Mouse (Mus musculus) heart, embryonic 16.5 days (tissue): ENCODE measurements around the gene Zfp385b. TPM values are rescaled to one million over a fixed set of nuclear protein-coding genes. Genes with fewer than 3 reads are reported as not detected.

Experiments
- ATAC-seq: fragments of 200-750 bp; cut with Nextera tagmentation; replicated peaks from 2 replicates; pipeline ENCODE4 v1.8.0; 2017; ENCODE audit warnings: moderate number of reproducible peaks; ENCODE audit not compliant: insufficient read depth, low FRiP score; ENCODE audit errors: extremely low read depth
- H3K27ac ChIP-seq: fragments of 300-500 bp; sonication (generic); 2 replicates; pipeline ENCODE4 v1.5.1; 2014; ENCODE audit warnings: mild to moderate bottlenecking, low read length, control low read depth, moderate library complexity
- H3K27me3 ChIP-seq: fragments of 300-500 bp; sonication (generic); 2 replicates; pipeline ENCODE4 v1.6.1; 2014; ENCODE audit warnings: low read length, mixed read lengths; ENCODE audit not compliant: control insufficient read depth, insufficient read depth
- H3K36me3 ChIP-seq: fragments of 300-500 bp; sonication (generic); 2 replicates; pipeline ENCODE4 v1.6.1; 2014; ENCODE audit not compliant: control insufficient read depth, insufficient read depth
- H3K4me1 ChIP-seq: fragments of 300-500 bp; sonication (generic); 2 replicates; pipeline ENCODE4 v1.6.1; 2014; ENCODE audit warnings: low read length, mixed read lengths; ENCODE audit not compliant: control insufficient read depth, insufficient read depth
- H3K4me2 ChIP-seq: fragments of 300-500 bp; sonication (generic); 2 replicates; pipeline ENCODE4 v1.6.1; 2014; ENCODE audit warnings: low read depth, mild to moderate bottlenecking, control low read depth, low read length
- H3K4me3 ChIP-seq: fragments of 300-500 bp; sonication (generic); 2 replicates; pipeline ENCODE4 v1.5.1; 2014; ENCODE audit warnings: mild to moderate bottlenecking, control low read depth, low read length
- H3K9ac ChIP-seq: fragments of 300-500 bp; sonication (generic); 2 replicates; pipeline ENCODE4 v1.6.1; 2014; ENCODE audit warnings: low read length, control low read depth
- H3K9me3 ChIP-seq: fragments of 300-500 bp; sonication (generic); replicated peaks from 2 replicates; pipeline ENCODE4 v1.6.1; 2016; ENCODE audit warnings: low read length; ENCODE audit not compliant: control insufficient read depth
- WGBS: fragments of 180-500 bp; shearing (Covaris S2); extraction: QIAGEN DNeasy Blood & Tissue Kit; methylation state at CpG from one replicate; pipeline ENCODE4 v1.1.7; 2014; 5-methylcytosine and 5-hydroxymethylcytosine counted together
- polyA plus RNA-seq: library from polyadenylated mRNA; unstranded; fragments of >200 nt; fragmentation: Nextera tagmentation; extraction: Ambion mirVana; gene quantifications from 2 replicates; pipeline ENCODE4 v1.2.1, GENCODE M21; 2015

Gene Zfp385b
- polyA plus RNA-seq, 1 experiment from 2014 or later = 3.8 TPM

DNA sequence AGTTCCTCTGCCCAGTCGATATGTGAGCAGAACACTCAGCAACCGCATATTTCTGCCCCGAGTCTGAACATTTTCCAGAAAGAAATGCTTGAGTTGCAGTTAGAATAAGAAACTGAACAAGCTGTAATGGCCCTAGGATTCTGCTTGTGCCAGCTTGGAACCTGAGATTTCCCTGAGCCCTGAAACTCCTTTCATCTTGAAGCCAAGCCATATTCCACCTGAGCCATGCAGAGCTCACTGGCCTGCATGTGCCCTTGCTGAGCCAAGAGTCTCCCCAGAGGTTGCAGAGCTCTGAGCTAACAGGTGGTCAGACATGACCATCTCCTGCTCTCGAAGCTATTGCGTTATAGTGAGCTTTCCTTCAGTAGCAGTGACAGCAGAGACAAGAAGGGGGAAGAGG, 210.0 kb downstream of the Zfp385b start:
- H3K27ac ChIP-seq = no peak overlapping the region
- H3K36me3 ChIP-seq = no peaks in the 10 kb centered on the region
- H3K9ac ChIP-seq = no peak overlapping the region
- no peak overlapping the region for H3K4me2 ChIP-seq
- H3K27me3 ChIP-seq = no peaks in the 10 kb centered on the region
- H3K4me1 ChIP-seq = peaks cover 10% of the 10 kb centered on the region
- H3K9me3 ChIP-seq = no peaks in the 10 kb centered on the region
- H3K4me3 ChIP-seq = no peak overlapping the region
- 72% methylated on average over 5 of the region's 5 CpGs for WGBS
- ATAC-seq = no peak

DNA sequence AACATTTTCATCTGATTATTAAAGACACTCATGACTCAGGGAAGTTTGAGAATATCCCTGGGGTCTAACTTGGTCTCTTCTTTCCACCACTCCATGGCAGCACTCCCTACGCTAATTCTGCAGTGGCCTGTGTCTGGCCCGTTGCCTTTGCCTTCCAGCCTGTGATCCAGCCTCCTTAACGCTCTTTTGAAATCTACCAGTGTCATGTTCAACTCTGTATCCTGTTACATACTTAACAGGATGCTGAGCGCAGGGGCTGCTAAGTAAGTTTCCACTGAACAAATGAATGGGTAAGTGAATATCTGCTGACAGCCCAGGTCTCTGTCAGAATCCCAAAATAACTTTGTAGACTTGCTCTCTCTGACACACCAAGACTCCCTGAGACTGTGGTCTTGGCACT, 210.8 kb downstream of the Zfp385b start:
- WGBS = 31% methylated on average over 4 of the region's 4 CpGs
- H3K36me3 ChIP-seq = no peaks in the 10 kb centered on the region
- H3K4me1 ChIP-seq = peaks cover 10% of the 10 kb centered on the region
- no peak overlapping the region for H3K9ac ChIP-seq
- H3K9me3 ChIP-seq = no peaks in the 10 kb centered on the region
- ATAC-seq = peak; percentile 52; the same call in 1 of the 2 replicates
- no peak overlapping the region for H3K4me3 ChIP-seq
- no peaks in the 10 kb centered on the region for H3K27me3 ChIP-seq
- no peak overlapping the region for H3K27ac ChIP-seq
- no peak overlapping the region for H3K4me2 ChIP-seq

DNA sequence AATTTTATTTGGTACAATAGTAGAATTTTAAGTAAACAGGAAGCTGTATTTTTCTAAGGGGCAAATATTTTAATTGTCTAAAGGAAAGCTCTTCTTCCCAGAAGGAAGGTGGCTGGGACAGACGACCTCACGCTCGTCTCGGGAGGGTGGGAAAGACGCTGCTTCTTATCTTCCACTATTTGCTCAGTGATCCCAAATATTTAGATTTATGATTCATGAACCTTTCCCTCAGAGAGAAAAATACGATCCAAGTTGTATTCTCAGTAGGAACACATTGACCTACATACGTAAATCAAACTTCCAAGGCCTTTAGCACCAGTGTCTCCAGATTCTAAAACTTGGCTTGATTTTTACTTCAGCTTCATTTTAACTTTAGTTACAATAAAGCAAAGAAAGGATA, 226.0 kb downstream of the Zfp385b start:
- no peak overlapping the region for H3K27ac ChIP-seq
- no peaks in the 10 kb centered on the region for H3K36me3 ChIP-seq
- H3K4me3 ChIP-seq = no peak overlapping the region
- no peak overlapping the region for H3K9ac ChIP-seq
- ATAC-seq = no peak
- no peak overlapping the region for H3K4me2 ChIP-seq
- H3K27me3 ChIP-seq = no peaks in the 10 kb centered on the region
- 63% methylated on average over 7 of the region's 7 CpGs for WGBS
- H3K9me3 ChIP-seq = no peaks in the 10 kb centered on the region
- H3K4me1 ChIP-seq = peaks cover 12% of the 10 kb centered on the region

DNA sequence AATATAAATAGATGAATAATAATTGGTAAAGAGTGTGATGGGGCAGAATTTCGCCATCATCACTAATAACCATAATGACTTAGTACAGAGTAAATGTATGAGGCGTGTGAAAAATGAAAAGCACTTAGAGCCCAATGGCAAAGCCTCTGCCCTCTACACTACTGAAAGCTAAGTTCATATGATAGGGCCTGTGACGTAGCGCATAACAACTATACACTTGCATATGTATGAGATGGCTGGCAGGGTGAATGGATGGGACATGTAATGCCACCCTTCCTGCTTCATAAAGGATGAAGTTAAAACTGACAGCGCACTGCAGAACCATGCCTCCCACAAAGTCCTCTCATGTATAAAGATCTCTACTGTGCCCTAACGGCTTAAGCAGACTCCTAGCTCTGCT, 226.9 kb downstream of the Zfp385b start:
- Histone ChIP-seq H3K27ac (no peak overlapping the region), H3K27me3 (no peaks in the 10 kb centered on the region), H3K4me3 (no peak overlapping the region), H3K36me3 (no peaks in the 10 kb centered on the region), H3K4me2 (no peak overlapping the region), H3K9me3 (no peaks in the 10 kb centered on the region; the same call in 1 of the 2 replicates), H3K4me1 (peaks cover 12% of the 10 kb centered on the region), H3K9ac (no peak overlapping the region)
- ATAC-seq = no peak
- WGBS = 86% methylated on average over 6 of the region's 6 CpGs

DNA sequence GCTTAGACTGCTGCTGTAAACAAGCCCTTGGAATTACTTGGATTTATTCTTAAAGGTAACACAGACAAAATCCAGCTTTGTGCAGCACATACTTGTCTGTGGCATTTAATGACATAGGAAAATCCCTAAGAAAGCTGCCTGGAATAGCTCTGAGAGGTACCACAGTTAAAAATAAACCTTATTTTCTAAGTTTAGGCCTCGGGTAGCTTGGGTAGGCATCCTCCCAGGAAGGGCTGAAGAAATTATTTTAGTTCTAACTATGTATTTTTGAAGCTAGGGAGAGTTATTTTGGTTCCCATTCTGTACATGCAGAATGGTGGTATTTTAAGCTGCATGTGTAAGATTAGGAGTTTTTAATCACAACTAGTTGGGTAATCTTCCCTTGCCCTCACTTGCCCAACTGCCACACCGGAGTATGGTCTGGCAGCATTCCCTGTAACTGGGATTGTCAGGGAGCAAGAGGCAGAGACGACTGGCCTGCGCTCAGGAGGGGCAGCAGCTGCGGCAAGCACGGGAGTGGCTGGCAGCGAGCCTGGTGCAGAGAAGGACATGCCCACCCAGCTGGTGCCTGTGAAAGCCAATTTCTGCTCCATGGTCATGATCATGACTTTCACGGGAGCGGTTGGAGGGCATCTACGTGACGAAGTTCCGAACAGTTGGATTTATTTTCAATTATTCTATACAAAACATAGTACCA, 230.1 kb downstream of the Zfp385b start:
- H3K27me3 ChIP-seq = no peaks in the 10 kb centered on the region
- peaks cover 12% of the 10 kb centered on the region for H3K4me1 ChIP-seq
- WGBS = 47% methylated on average over 12 of the region's 12 CpGs
- peak overlapping the region; percentile 3 for H3K4me2 ChIP-seq
- H3K9ac ChIP-seq = no peak overlapping the region
- H3K36me3 ChIP-seq = no peaks in the 10 kb centered on the region
- ATAC-seq = peak; percentile 90
- no peak overlapping the region for H3K4me3 ChIP-seq
- H3K27ac ChIP-seq = peak overlapping the region; percentile 89
- H3K9me3 ChIP-seq = peaks cover 8% of the 10 kb centered on the region

DNA sequence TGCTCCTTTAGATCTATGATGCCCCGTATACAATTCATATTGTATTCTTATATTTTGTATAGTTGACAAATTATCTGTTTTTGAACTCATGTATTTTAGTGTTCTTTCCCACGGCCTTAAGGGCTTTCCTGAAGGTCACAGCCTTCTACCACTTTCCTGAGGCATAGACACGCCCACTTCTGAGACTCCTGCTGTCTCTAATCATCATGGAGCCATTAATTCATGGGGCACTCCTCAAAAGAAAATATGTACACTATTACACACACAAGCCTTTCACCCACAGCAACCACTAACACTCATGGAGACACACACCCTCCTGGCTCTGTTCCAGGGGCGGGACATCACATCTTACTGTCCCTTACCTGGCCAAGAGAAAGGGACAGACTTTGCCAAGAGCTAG, 232.1 kb downstream of the Zfp385b start:
- WGBS = 77% methylated on average over 4 of the region's 4 CpGs
- no peak for ATAC-seq
- H3K4me2 ChIP-seq = no peak overlapping the region
- no peak overlapping the region for H3K4me3 ChIP-seq
- peaks cover 12% of the 10 kb centered on the region for H3K4me1 ChIP-seq
- no peaks in the 10 kb centered on the region for H3K36me3 ChIP-seq
- no peak overlapping the region for H3K27ac ChIP-seq
- H3K9me3 ChIP-seq = peaks cover 8% of the 10 kb centered on the region
- no peak overlapping the region for H3K9ac ChIP-seq
- H3K27me3 ChIP-seq = no peaks in the 10 kb centered on the region

DNA sequence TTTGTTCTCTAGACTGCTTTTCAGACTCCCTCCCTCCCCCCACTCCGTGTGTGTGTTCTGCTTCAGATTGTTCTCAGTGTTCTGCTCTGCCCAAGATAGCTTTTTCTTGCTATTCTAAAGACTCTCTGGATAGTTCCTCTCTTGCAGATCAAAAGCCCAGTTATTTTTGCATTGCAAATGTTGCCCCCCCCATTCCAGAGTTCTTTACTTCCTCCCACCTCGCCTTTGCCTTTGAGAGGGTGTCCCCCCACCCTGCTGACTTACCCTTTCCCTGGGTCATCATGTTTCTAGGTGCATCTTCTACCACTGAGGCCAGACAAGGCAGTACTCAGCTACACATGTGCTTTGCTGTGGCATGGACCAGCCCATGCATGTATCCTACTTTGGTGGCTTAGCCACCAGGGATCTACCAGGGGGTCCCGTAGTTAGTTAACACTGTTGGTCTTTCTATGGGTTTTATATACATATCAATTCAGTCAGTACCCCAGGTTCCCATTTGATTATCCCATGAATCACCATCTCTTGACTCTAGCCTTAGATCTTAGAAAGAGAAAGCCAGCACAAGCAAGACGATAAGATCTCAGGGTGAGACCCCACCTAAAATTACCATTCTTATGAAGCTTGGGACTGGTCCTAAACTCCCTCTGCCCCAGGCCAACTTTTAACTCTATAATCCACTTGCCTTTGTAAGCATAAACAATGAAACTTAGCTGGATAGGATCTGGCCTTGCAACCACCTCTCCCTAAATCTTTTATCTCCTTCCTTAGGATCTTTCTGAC, 232.7 kb downstream of the Zfp385b start:
- 75% methylated on average over 4 of the region's 4 CpGs for WGBS
- ATAC-seq = no peak

DNA sequence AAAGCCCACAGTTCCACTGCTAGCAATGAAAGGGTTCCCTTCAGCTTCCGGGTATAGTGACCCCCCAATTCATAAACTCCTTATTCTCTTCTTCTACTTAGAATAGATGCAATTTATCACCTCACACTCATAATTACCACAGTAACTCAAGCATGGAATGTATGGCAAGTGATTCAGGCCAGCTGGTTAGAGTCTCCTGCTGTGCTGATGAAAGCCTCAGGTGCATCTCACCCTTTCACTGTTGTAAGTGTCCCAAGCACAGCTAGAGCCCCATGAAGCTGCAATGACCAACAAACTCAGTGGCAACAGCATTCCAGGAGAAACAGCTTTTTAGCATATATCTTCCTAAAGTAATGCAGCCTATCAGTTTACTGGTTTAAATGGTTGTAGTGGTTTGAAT, 235.9 kb downstream of the Zfp385b start:
- H3K36me3 ChIP-seq = no peaks in the 10 kb centered on the region
- 78% methylated on average over 1 of the region's 1 CpGs for WGBS
- H3K9me3 ChIP-seq = peaks cover 8% of the 10 kb centered on the region
- peaks cover 1% of the 10 kb centered on the region for H3K4me1 ChIP-seq
- no peaks in the 10 kb centered on the region for H3K27me3 ChIP-seq
- no peak overlapping the region for H3K9ac ChIP-seq
- no peak overlapping the region for H3K4me3 ChIP-seq
- H3K4me2 ChIP-seq = no peak overlapping the region
- ATAC-seq = no peak
- H3K27ac ChIP-seq = no peak overlapping the region

More for the DNA sequence above, 232.7 kb downstream of the Zfp385b start:
- peaks cover 8% of the 10 kb centered on the region for H3K9me3 ChIP-seq
- H3K27me3 ChIP-seq = no peaks in the 10 kb centered on the region
- H3K4me2 ChIP-seq = no peak overlapping the region
- no peak overlapping the region for H3K9ac ChIP-seq
- peaks cover 12% of the 10 kb centered on the region for H3K4me1 ChIP-seq
- no peak overlapping the region for H3K27ac ChIP-seq
- no peaks in the 10 kb centered on the region for H3K36me3 ChIP-seq
- H3K4me3 ChIP-seq = no peak overlapping the region

DNA sequence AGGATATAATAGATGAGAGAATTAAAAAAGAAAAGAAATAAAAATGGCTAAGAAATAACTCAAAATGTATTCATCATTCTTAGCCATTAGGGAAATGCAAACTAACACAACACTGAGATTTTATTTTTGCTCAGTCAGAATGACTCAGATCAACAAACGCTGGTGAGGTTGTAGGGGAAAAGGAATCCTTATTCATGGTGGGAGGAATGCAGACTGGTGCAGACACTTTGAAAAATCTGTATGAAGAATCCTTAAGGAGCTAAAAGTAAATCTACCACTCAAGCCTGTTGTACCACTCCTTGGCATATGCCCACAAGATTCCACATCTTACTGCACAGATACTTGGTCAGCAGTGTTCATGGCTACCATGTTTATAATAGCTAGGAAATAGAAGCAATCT, 242.9 kb downstream of the Zfp385b start:
- no peak for ATAC-seq
- Histone ChIP-seq H3K27ac (no peak overlapping the region), H3K27me3 (no peaks in the 10 kb centered on the region), H3K36me3 (no peaks in the 10 kb centered on the region), H3K9me3 (no peaks in the 10 kb centered on the region), H3K9ac (no peak overlapping the region), H3K4me3 (no peak overlapping the region), H3K4me2 (no peak overlapping the region), H3K4me1 (no peaks in the 10 kb centered on the region)
- 73% methylated on average over 1 of the region's 1 CpGs for WGBS
